Mouse (Mus musculus) thymus, adult 2 months (tissue): ENCODE results near the gene Ccnk.

Source experiments
- CTCF ChIP-seq: fragments of 200-500 bp; IDR thresholded peaks from 2 replicates; pipeline ENCODE4 v1.5.1; 2012; ENCODE audit warnings: mild to moderate bottlenecking, control low read depth, low read length, moderate library complexity, borderline replicate concordance; ENCODE audit not compliant: control insufficient read depth, poor library complexity, insufficient read depth; ENCODE audit errors: extremely low read depth
- POLR2A ChIP-seq: fragments of 200-500 bp; IDR thresholded peaks from 2 replicates; pipeline ENCODE4 v1.6.1; 2012; ENCODE audit warnings: mild to moderate bottlenecking, low read length, control low read depth, moderate library complexity; ENCODE audit not compliant: control insufficient read depth, poor library complexity, insufficient read depth; ENCODE audit errors: extremely low read depth

DNA sequence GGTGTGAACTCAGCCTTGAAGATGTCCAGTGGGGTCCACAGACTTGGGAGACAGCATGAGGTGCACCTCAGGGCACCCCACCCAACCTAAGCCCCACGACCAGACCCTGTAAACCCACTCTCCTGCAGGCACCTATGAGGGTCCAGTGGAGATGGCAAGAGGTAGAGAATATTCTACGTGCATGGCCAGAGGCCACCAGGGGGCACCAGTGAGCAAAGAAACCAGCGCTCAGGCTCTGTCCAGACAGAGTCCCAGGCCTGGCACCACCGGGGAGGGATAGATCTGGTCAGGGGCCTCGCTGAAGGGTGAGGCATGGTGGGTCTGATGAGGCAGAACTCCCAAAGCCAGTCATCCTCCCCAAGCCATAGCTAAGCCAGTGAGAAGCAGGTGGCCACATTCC, 27.3 kb downstream of the Ccnk start:
- TF ChIP-seq CTCF: peak; percentile 90
- no peak for TF ChIP-seq POLR2A
